Mouse (Mus musculus): Measurements from ENCODE around the gene 2010109A12Rik.

GRCm38 (mm10) chr5:93207006-93207348 is 659 bp downstream of the 2010109A12Rik start:
- TF ChIP-seq CTCF (IDR thresholded peaks at IDR 0.05; ENCODE audit: borderline replicate concordance, insufficient read depth, low read depth, low read length) (no peak), POLR2A (IDR thresholded peaks at IDR 0.05; ENCODE audit: borderline replicate concordance, insufficient read depth, low read length) (no peak)
